Mouse (Mus musculus) kidney, postnatal 0 days (tissue): ENCODE measurements around the gene Vip. TPM values are rescaled to one million over a fixed set of nuclear protein-coding genes. Genes with fewer than 3 reads are reported as not detected.

Source experiments
- ATAC-seq: fragments of 200-750 bp; cut with Nextera tagmentation; replicated peaks from 2 replicates; pipeline ENCODE4 v1.8.0; 2017; ENCODE audit warnings: low read depth, moderate number of reproducible peaks, moderate TSS enrichment, moderate library complexity; ENCODE audit not compliant: low FRiP score
- DNase-seq: peaks from one replicate; pipeline ENCODE4 v3.0.0-alpha.2; 2016; ENCODE audit warnings: low spot score
- H3K27ac ChIP-seq: fragments of 300-500 bp; sonication (generic); 2 replicates; pipeline ENCODE4 v1.5.1; 2014; ENCODE audit warnings: mild to moderate bottlenecking
- H3K27me3 ChIP-seq: fragments of 300-500 bp; sonication (generic); 2 replicates; pipeline ENCODE4 v1.6.1; 2014; ENCODE audit warnings: low read length, mixed read lengths; ENCODE audit not compliant: insufficient read depth
- H3K36me3 ChIP-seq: fragments of 300-500 bp; sonication (generic); 2 replicates; pipeline ENCODE4 v1.6.1; 2014; ENCODE audit warnings: low read length, mixed read lengths; ENCODE audit not compliant: insufficient read depth
- H3K4me1 ChIP-seq: fragments of 300-500 bp; sonication (generic); replicated peaks from 2 replicates; pipeline ENCODE4 v1.6.1; 2014; ENCODE audit warnings: antibody characterized with exemption, low read length, mixed read lengths; ENCODE audit not compliant: insufficient read depth
- H3K4me2 ChIP-seq: fragments of 300-500 bp; sonication (generic); 2 replicates; pipeline ENCODE4 v1.6.1; 2014; ENCODE audit warnings: mild to moderate bottlenecking, low read length, moderate library complexity, mixed read lengths
- H3K4me3 ChIP-seq: fragments of 300-500 bp; sonication (generic); replicated peaks from 2 replicates; pipeline ENCODE4 v1.5.1; 2014; ENCODE audit warnings: low read depth, low read length
- H3K9ac ChIP-seq: fragments of 300-500 bp; sonication (generic); 2 replicates; pipeline ENCODE4 v1.6.1; 2014; ENCODE audit warnings: low read depth, low read length
- H3K9me3 ChIP-seq: fragments of 300-500 bp; sonication (generic); replicated peaks from 2 replicates; pipeline ENCODE4 v1.6.1; 2016; ENCODE audit warnings: low read length, inconsistent platforms, mixed read lengths
- CTCF ChIP-seq: IDR thresholded peaks from 2 replicates; pipeline ENCODE4 v1.5.1; 2016; ENCODE audit warnings: antibody characterized with exemption, low read depth, mild to moderate bottlenecking, moderate library complexity
- WGBS: fragments of 180-500 bp; shearing (Covaris S2); extraction: QIAGEN DNeasy Blood & Tissue Kit; methylation state at CpG from one replicate; pipeline ENCODE4 v1.1.7; 2014; 5-methylcytosine and 5-hydroxymethylcytosine counted together
- polyA plus RNA-seq: library from polyadenylated mRNA; unstranded; fragments of >200 nt; fragmentation: Nextera tagmentation; extraction: Ambion mirVana; gene quantifications from 2 replicates; pipeline ENCODE4 v1.2.1, GENCODE M21; 2015

Vip gene
- polyA plus RNA-seq, 1 experiment from 2014 or later, result 1.9 TPM

DNA sequence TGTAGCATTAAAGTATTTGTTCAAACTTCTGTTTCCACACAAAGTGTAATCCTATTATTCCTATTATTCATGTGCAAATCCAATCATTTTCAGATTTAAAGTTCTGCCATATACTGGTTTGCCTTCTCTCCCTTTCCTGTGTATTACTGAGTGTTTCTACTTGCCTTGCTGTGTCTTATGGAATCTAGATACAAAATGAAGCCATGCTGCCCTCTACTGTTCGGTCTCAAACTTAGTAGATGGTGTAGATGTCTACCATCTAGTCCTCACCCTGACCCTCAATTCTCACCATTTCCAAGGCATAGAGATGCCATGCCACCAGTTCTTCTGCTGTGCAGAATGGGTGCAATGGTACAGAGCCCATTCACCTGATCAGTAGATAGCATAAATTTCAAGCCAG lies 4.7 kb upstream of the Vip start:
- no peaks in the 10 kb centered on the region for H3K27me3 ChIP-seq
- H3K27ac ChIP-seq, result no peak overlapping the region
- DNase-seq (peak; percentile 55), ATAC-seq (no peak)
- no peak overlapping the region for H3K9ac ChIP-seq
- peak; percentile 66 for TF ChIP-seq CTCF
- H3K9me3 ChIP-seq, result no peaks in the 10 kb centered on the region
- H3K4me1 ChIP-seq, result no peaks in the 10 kb centered on the region
- 25% methylated on average over 1 of the region's 1 CpGs for WGBS
- H3K4me3 ChIP-seq, result no peak overlapping the region
- H3K36me3 ChIP-seq, result no peaks in the 10 kb centered on the region
- H3K4me2 ChIP-seq, result no peak overlapping the region

DNA sequence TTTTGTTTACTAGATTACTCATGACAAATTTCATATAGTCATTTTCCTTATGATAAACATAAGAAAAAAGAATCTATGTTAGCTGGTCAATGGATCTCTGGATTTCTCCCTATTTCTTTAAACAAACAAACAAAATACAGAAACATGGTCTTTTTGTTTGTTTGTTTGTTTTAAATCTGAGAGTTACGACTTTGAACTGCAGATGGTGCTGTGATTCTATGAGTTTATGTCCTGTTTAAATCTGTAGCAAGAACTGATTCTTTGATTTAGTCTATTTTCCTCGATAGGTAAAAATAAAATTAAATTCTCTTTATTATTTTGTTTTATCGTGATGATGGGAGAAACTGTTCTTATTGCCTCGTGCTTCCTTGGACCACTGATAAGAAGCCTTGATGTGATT lies 1.7 kb upstream of the Vip start:
- 78% methylated on average over 4 of the region's 4 CpGs for WGBS
- H3K4me3 ChIP-seq, result no peak overlapping the region
- no peaks in the 10 kb centered on the region for H3K4me1 ChIP-seq
- H3K4me2 ChIP-seq, result no peak overlapping the region
- ATAC-seq, result no peak
- no peaks in the 10 kb centered on the region for H3K27me3 ChIP-seq
- no peaks in the 10 kb centered on the region for H3K36me3 ChIP-seq
- TF ChIP-seq CTCF, result 0 out of 2 replicates have a peak, but pooled peaks have one; percentile 3
- DNase-seq, result no peak
- H3K9ac ChIP-seq, result no peak overlapping the region
- H3K27ac ChIP-seq, result no peak overlapping the region
- H3K9me3 ChIP-seq, result no peaks in the 10 kb centered on the region

DNA sequence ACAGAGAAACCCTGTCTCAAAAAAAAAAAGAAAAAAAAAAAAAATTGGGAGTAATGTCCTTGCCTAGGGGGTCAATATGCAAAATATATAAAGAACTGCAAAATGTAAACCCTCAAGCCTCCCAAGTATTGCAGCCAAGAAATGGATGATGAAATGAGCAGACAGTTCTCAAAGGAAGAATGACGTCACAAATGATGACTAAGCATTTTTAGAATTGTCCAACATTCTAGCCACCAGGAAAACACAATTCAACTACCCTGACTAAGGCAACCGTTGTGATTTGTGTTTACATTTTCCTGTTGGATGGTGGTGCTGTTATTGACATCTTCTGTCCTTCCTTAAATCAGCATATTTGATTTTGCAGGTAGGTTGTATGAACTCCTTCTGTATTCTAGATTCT lies 42.3 kb downstream of the Vip start:
- 74% methylated on average over 2 of the region's 2 CpGs for WGBS

DNA sequence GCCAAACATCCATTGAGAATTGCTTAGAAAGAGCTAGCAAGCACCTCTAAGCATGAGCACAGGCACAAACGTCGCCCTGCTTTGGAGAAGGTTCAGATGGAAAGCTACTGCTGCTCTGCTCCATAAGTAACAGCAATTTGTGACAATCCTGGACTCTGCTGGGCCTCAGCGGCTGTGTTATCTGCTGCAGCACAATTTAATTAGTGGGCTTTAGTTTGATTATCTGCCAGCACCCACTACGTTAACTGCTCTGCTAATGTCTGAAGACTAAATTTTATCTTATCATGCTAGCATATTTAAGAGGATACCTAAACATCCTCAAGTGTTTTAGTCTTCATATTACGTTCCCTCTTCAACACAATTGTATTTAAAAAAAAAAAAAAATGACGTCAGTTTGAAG lies 46.6 kb downstream of the Vip start:
- no peak for TF ChIP-seq CTCF
- no peaks in the 10 kb centered on the region for H3K4me1 ChIP-seq
- no peak overlapping the region for H3K9ac ChIP-seq
- H3K4me3 ChIP-seq, result no peak overlapping the region
- no peaks in the 10 kb centered on the region for H3K9me3 ChIP-seq
- no peak overlapping the region for H3K27ac ChIP-seq
- H3K27me3 ChIP-seq, result no peaks in the 10 kb centered on the region
- WGBS, result 70% methylated on average over 6 of the region's 6 CpGs
- DNase-seq, result no peak
- ATAC-seq, result no peak
- no peaks in the 10 kb centered on the region for H3K36me3 ChIP-seq
- H3K4me2 ChIP-seq, result no peak overlapping the region

More for the DNA sequence above, 42.3 kb downstream of the Vip start:
- DNase-seq (no peak), ATAC-seq (no peak)
- H3K36me3 ChIP-seq, result no peaks in the 10 kb centered on the region
- H3K4me1 ChIP-seq, result no peaks in the 10 kb centered on the region
- H3K9me3 ChIP-seq, result no peaks in the 10 kb centered on the region
- no peaks in the 10 kb centered on the region for H3K27me3 ChIP-seq
- no peak overlapping the region for H3K4me2 ChIP-seq
- TF ChIP-seq CTCF, result no peak
- no peak overlapping the region for H3K9ac ChIP-seq
- no peak overlapping the region for H3K4me3 ChIP-seq
- no peak overlapping the region for H3K27ac ChIP-seq

DNA sequence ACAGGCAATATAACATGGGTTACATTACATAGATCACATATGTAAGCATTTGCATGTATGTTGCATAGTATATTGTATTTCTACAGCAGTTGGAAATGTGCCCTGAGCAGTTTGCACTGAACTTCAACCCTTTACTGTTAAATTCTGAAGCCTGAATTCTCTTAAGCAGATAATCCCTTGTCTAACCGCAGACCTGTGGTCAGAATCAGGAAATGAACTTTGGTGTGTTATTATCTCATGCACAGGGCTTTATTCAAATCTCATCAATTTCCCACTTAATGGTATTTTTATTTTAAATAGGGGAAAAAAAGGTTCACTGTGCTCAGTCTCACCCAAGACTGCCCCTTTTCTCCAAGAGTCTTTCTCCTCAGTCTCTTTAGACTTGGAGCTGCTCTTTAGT lies 55.3 kb downstream of the Vip start:
- ATAC-seq, result no peak

More for the DNA sequence above, 55.3 kb downstream of the Vip start:
- H3K4me3 ChIP-seq, result no peak overlapping the region
- H3K27ac ChIP-seq, result no peak overlapping the region
- H3K9me3 ChIP-seq, result no peaks in the 10 kb centered on the region
- H3K4me1 ChIP-seq, result no peaks in the 10 kb centered on the region
- no peaks in the 10 kb centered on the region for H3K27me3 ChIP-seq
- no peak overlapping the region for H3K4me2 ChIP-seq
- no peak for DNase-seq
- no peaks in the 10 kb centered on the region for H3K36me3 ChIP-seq
- 71% methylated on average over 1 of the region's 1 CpGs for WGBS
- no peak for TF ChIP-seq CTCF
- H3K9ac ChIP-seq, result no peak overlapping the region

Other genes starting within 250 kb of the Vip start
- gene Syne1, start 87.7 kb upstream of the Vip start, polyA plus RNA-seq, result 5.2 and 5.6 TPM in 2 replicates
- 12.2 and 12.4 TPM in 2 replicates for gene Myct1, start 45.4 kb upstream of the Vip start, polyA plus RNA-seq
- gene Fbxo5, start 166.4 kb downstream of the Vip start, polyA plus RNA-seq, result 29.3 and 38.3 TPM in 2 replicates
- 13.1 and 13.3 TPM in 2 replicates for gene Mtrf1l, start 184.7 kb downstream of the Vip start, polyA plus RNA-seq